In genomic region chr11:61647956-61648748, GRCm38 (mm10) we compare ENCODE assay signal across 12 mouse cellular contexts. TPM values are rescaled to one million over a fixed set of nuclear protein-coding genes. Genes with fewer than 3 reads are reported as not detected.
DNase-seq lines count a peak whose midpoint lies in the region; ATAC-seq and TF ChIP-seq lines count a peak whose summit lies in the region.
"Had no signal": no experiment of that assay in that cellular context is flagged by ENCODE, and none has a peak within 500 bp of the region (broad histone marks: within the 10 kb centered on the region; RNA-seq: fewer than 3 reads in every experiment).

No protein-coding gene starts in this region.

- peak; percentile 54 for DNase-seq in adrenal gland, postnatal 14 days
- DNase-seq in adrenal gland, adult 8-10 months = no peak
- DNase-seq in lung, embryonic 14.5 days = peak; percentile 21
- DNase-seq in lung, postnatal 25 days (ENCODE audit: low spot score) = no peak
- peak; percentile 37 to 59 for DNase-seq in adrenal gland, postnatal 36 days
- peak; percentile 63 to 68 for DNase-seq in kidney, postnatal 36 days
- DNase-seq in T-cell, adult 2 months (ENCODE audit: low spot score) = no peak
- DNase-seq in thymus, postnatal 4 days = no peak
- DNase-seq: liver, embryonic 13.5 days had no signal

- no peak overlapping the region for H3K4me2 ChIP-seq in lung, embryonic 14.5 days
- H3K4me2 ChIP-seq: hindbrain, embryonic 13.5 days; liver, embryonic 13.5 days; midbrain, embryonic 13.5 days had no signal

- peaks cover 3% of the 10 kb centered on the region for H3K4me1 ChIP-seq in lung, embryonic 14.5 days (ENCODE audit: insufficient read depth)
- H3K4me1 ChIP-seq: hindbrain, embryonic 13.5 days; liver, embryonic 13.5 days; midbrain, embryonic 13.5 days had no signal

- no peaks in the 10 kb centered on the region for H3K27me3 ChIP-seq in lung, embryonic 14.5 days (ENCODE audit: insufficient read depth, low read length)
- H3K27me3 ChIP-seq: hindbrain, embryonic 13.5 days; liver, embryonic 13.5 days; midbrain, embryonic 13.5 days had no signal

- H3K27ac ChIP-seq in lung, embryonic 14.5 days (ENCODE audit: low read depth) = no peak overlapping the region
- H3K27ac ChIP-seq: hindbrain, embryonic 13.5 days; liver, embryonic 13.5 days; midbrain, embryonic 13.5 days had no signal

- ATAC-seq in lung, embryonic 14.5 days (ENCODE audit: insufficient read depth) = no peak
- ATAC-seq: midbrain, embryonic 13.5 days had no signal

- H3K36me3 ChIP-seq in lung, embryonic 14.5 days (ENCODE audit: insufficient read depth) = no peaks in the 10 kb centered on the region
- H3K36me3 ChIP-seq: hindbrain, embryonic 13.5 days; liver, embryonic 13.5 days; midbrain, embryonic 13.5 days had no signal

- H3K9ac ChIP-seq in lung, embryonic 14.5 days = no peak overlapping the region
- H3K9ac ChIP-seq: hindbrain, embryonic 13.5 days; liver, embryonic 13.5 days; midbrain, embryonic 13.5 days had no signal

- no peak for TF ChIP-seq CTCF in lung, embryonic 14.5 days (IDR thresholded peaks at IDR 0.05; ENCODE audit: low read depth)

- H3K9me3 ChIP-seq in lung, embryonic 14.5 days (ENCODE audit: low read depth, low read length) = no peaks in the 10 kb centered on the region
- H3K9me3 ChIP-seq: hindbrain, embryonic 13.5 days; liver, embryonic 13.5 days; midbrain, embryonic 13.5 days had no signal

- WGBS in lung, embryonic 14.5 days = 62% methylated on average over 6 of the region's 6 CpGs

- H3K4me3 ChIP-seq in lung, embryonic 14.5 days (ENCODE audit: low read depth, low read length) = no peak overlapping the region
- H3K4me3 ChIP-seq: hindbrain, embryonic 13.5 days; liver, embryonic 13.5 days; midbrain, embryonic 13.5 days had no signal

RNA-seq across cellular contexts. Expression of gene Grap, which starts 4.9 kb away (rescaled TPM):
- 12.3 and 27.0 TPM in 2 replicates for total RNA-seq in adrenal gland, postnatal 14 days (2021)
- total RNA-seq in adrenal gland, adult 8-10 months (2022) = 10 to 100 TPM in 3 of 4 experiments, 1 to 10 TPM in 1; 9.4 to 12.4 (median 11.9) TPM
- 27.8 and 29.5 TPM in 2 replicates for polyA plus RNA-seq in lung, embryonic 14.5 days (2014; fragmentation: Nextera tagmentation; extraction: Ambion mirVana)
- total RNA-seq in adrenal gland, postnatal 36 days (2021) = 1 to 10 TPM; 7.9 to 8.9 TPM

RNA-seq across cellular contexts. Expression of gene Fam83g, which starts 35.7 kb away (rescaled TPM):
- total RNA-seq in adrenal gland, postnatal 14 days (2021) = 0.85 and 1.1 TPM in 2 replicates
- 1 to 10 TPM; 1.7 to 2.9 (median 2.3) TPM for total RNA-seq in adrenal gland, adult 8-10 months (2022)
- 2.1 and 2.2 TPM in 2 replicates for polyA plus RNA-seq in lung, embryonic 14.5 days (2014; fragmentation: Nextera tagmentation; extraction: Ambion mirVana)
- total RNA-seq in adrenal gland, postnatal 36 days (2021) = 1 to 10 TPM in 1 of 2 experiments, under 1 TPM in 1; 0.93 to 1.7 TPM
- total RNA-seq: layer of hippocampus, postnatal 25 days had no signal

Comparison
In these comparisons a context has a peak if more than half of its experiments do, and no peak if none do; other contexts are left out.
1. DNase-seq: peak in adrenal gland, postnatal 14 days (single experiment), lung, embryonic 14.5 days (single experiment), adrenal gland, postnatal 36 days (2 of 2) and kidney, postnatal 36 days (2 of 2); none in adrenal gland, adult 8-10 months (single experiment), lung, postnatal 25 days (single experiment), T-cell, adult 2 months (single experiment) and thymus, postnatal 4 days (single experiment).